Mouse (Mus musculus) kidney, adult 2 months (tissue): ENCODE measurements around the gene Slc45a3.

ENCODE experiments used
- CTCF ChIP-seq: fragments of 200-500 bp; conservative IDR thresholded peaks from 2 replicates; pipeline ENCODE4 v1.5.1; 2011; ENCODE audit warnings: low read depth, mild to moderate bottlenecking, control low read depth, low read length, moderate library complexity, mixed read lengths; ENCODE audit not compliant: insufficient read depth, insufficient read length
- POLR2A ChIP-seq: fragments of 200-500 bp; IDR thresholded peaks from one replicate; pipeline ENCODE4 v1.6.1; 2011; ENCODE audit warnings: low read depth, low read length, control low read depth

DNA sequence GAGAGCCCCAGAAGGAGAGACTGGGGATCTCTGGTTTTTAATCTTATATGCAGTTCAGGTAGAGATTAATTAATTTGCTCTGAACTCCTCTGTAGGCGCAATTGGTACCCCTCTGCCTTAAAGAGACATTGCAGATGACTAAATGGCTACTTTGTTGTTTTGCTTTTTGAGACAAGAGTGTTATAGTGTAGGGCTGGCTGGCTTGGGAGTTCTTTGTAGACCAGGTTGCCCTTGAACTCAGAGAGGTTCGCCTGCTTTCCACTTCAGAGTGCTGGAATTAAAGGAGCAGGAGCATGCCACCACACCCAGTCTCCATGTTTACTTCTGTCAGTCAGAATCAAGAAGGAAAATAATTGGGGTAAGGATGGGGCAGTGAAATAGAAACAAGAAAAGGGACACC is 40.3 kb downstream of the Slc45a3 start:
- TF ChIP-seq CTCF, result no peak
- no peak for TF ChIP-seq POLR2A
